Mouse (Mus musculus): ENCODE data around the gene Kri1. TPM values are rescaled to one million over a fixed set of nuclear protein-coding genes. Genes with fewer than 3 reads are reported as not detected.
A peak's percentile ranks its signal among the peaks of the same experiment; 100 is the strongest.
"Not testable (repeated sequence)": the region's sequence is repeated elsewhere in the genome, so short reads cannot be mapped to it uniquely, and the experiment has no call there.

Kri1 gene
- polyA plus RNA-seq, 1 experiment from 2014 or later, result 15.0 TPM

GRCm38 (mm10) chr9:21264272-21264999 lies 23.3 kb downstream of the Kri1 start:
- DNase-seq (ENCODE audit: low spot score) (no peak), ATAC-seq (ENCODE audit: insufficient read depth, low FRiP score, low TSS enrichment) (0 out of 2 replicates have a peak, but pooled peaks have one; percentile 20)
- H3K9ac ChIP-seq (ENCODE audit: low read length), result peak overlapping the region; percentile 45
- no peaks in the 10 kb centered on the region for H3K9me3 ChIP-seq (ENCODE audit: control insufficient read depth, low read length)
- H3K27me3 ChIP-seq (ENCODE audit: control insufficient read depth, insufficient read depth, low read length), result no peaks in the 10 kb centered on the region
- no peaks in the 10 kb centered on the region; the same call in 1 of the 2 replicates for H3K36me3 ChIP-seq (ENCODE audit: control insufficient read depth, insufficient read depth, low read length)
- peak overlapping the region; percentile 58 for H3K27ac ChIP-seq (ENCODE audit: low read depth, low read length)
- 18% methylated on average over 17 of the region's 17 CpGs for WGBS
- H3K4me2 ChIP-seq (ENCODE audit: low read depth), result peak overlapping the region; percentile 56
- peak overlapping the region; percentile 81 for H3K4me3 ChIP-seq (ENCODE audit: low read depth, low read length)
- H3K4me1 ChIP-seq (ENCODE audit: control insufficient read depth, insufficient read depth, low read length), result peaks cover 10% of the 10 kb centered on the region; the same call in 1 of the 2 replicates

GRCm38 (mm10) chr9:21261831-21262230 lies 25.9 kb downstream of the Kri1 start:
- no peak overlapping the region for H3K9ac ChIP-seq (ENCODE audit: low read length)
- 79% methylated on average over 2 of the region's 2 CpGs for WGBS
- H3K27me3 ChIP-seq (ENCODE audit: control insufficient read depth, insufficient read depth, low read length), result no peaks in the 10 kb centered on the region
- DNase-seq (ENCODE audit: low spot score) (no peak), ATAC-seq (ENCODE audit: insufficient read depth, low FRiP score, low TSS enrichment) (no peak)
- H3K4me1 ChIP-seq (ENCODE audit: control insufficient read depth, insufficient read depth, low read length), result peaks cover 10% of the 10 kb centered on the region; the same call in 1 of the 2 replicates
- H3K4me3 ChIP-seq (ENCODE audit: low read depth, low read length), result no peak overlapping the region
- no peaks in the 10 kb centered on the region for H3K36me3 ChIP-seq (ENCODE audit: control insufficient read depth, insufficient read depth, low read length)
- H3K27ac ChIP-seq (ENCODE audit: low read depth, low read length), result no peak overlapping the region
- H3K4me2 ChIP-seq (ENCODE audit: low read depth), result no peak overlapping the region
- H3K9me3 ChIP-seq (ENCODE audit: control insufficient read depth, low read length), result no peaks in the 10 kb centered on the region

GRCm38 (mm10) chr9:21260491-21261040 lies 27.2 kb downstream of the Kri1 start:
- 87% methylated on average over 6 of the region's 6 CpGs for WGBS
- H3K4me3 ChIP-seq (ENCODE audit: low read depth, low read length), result no peak overlapping the region

GRCm38 (mm10) chr9:21256349-21256748 lies 31.4 kb downstream of the Kri1 start:
- not testable (repeated sequence) for H3K4me2 ChIP-seq (ENCODE audit: low read depth); H3K9ac ChIP-seq (ENCODE audit: low read length); H3K4me3 ChIP-seq (ENCODE audit: low read depth, low read length); H3K27me3 ChIP-seq (ENCODE audit: control insufficient read depth, insufficient read depth, low read length); H3K27ac ChIP-seq (ENCODE audit: low read depth, low read length); DNase-seq (ENCODE audit: low spot score); ATAC-seq (ENCODE audit: insufficient read depth, low FRiP score, low TSS enrichment); H3K9me3 ChIP-seq (ENCODE audit: control insufficient read depth, low read length); H3K4me1 ChIP-seq (ENCODE audit: control insufficient read depth, insufficient read depth, low read length); H3K36me3 ChIP-seq (ENCODE audit: control insufficient read depth, insufficient read depth, low read length)
- WGBS, result 74% methylated on average over 4 of the region's 4 CpGs

More at GRCm38 (mm10) chr9:21260491-21261040, 27.2 kb downstream of the Kri1 start:
- ATAC-seq (ENCODE audit: insufficient read depth, low FRiP score, low TSS enrichment) (no peak), DNase-seq (ENCODE audit: low spot score) (no peak)
- H3K36me3 ChIP-seq (ENCODE audit: control insufficient read depth, insufficient read depth, low read length), result no peaks in the 10 kb centered on the region
- H3K9me3 ChIP-seq (ENCODE audit: control insufficient read depth, low read length), result no peaks in the 10 kb centered on the region
- no peak overlapping the region for H3K9ac ChIP-seq (ENCODE audit: low read length)
- peaks cover 4% of the 10 kb centered on the region; the same call in 1 of the 2 replicates for H3K4me1 ChIP-seq (ENCODE audit: control insufficient read depth, insufficient read depth, low read length)
- no peaks in the 10 kb centered on the region for H3K27me3 ChIP-seq (ENCODE audit: control insufficient read depth, insufficient read depth, low read length)
- no peak overlapping the region for H3K4me2 ChIP-seq (ENCODE audit: low read depth)
- H3K27ac ChIP-seq (ENCODE audit: low read depth, low read length), result no peak overlapping the region

- Histone ChIP-seq H3K27ac (ENCODE audit: low read depth, low read length) (no peak overlapping the region), H3K9ac (ENCODE audit: low read length) (no peak overlapping the region), H3K4me2 (ENCODE audit: low read depth) (no peak overlapping the region), H3K27me3 (ENCODE audit: control insufficient read depth, insufficient read depth, low read length) (peaks cover 18% of the 10 kb centered on the region), H3K9me3 (ENCODE audit: control insufficient read depth, low read length) (no peaks in the 10 kb centered on the region), H3K4me3 (ENCODE audit: low read depth, low read length) (no peak overlapping the region), H3K4me1 (ENCODE audit: control insufficient read depth, insufficient read depth, low read length) (no peaks in the 10 kb centered on the region), H3K36me3 (ENCODE audit: control insufficient read depth, insufficient read depth, low read length) (no peaks in the 10 kb centered on the region)
- no peak for DNase-seq (ENCODE audit: low spot score)
- no peak for ATAC-seq (ENCODE audit: insufficient read depth, low FRiP score, low TSS enrichment)
Observed at GRCm38 (mm10) chr9:21254690-21255089, 33.1 kb downstream of the Kri1 start.

GRCm38 (mm10) chr9:21251116-21251735 lies 36.5 kb downstream of the Kri1 start:
- Histone ChIP-seq H3K9me3 (ENCODE audit: control insufficient read depth, low read length) (no peaks in the 10 kb centered on the region), H3K27me3 (ENCODE audit: control insufficient read depth, insufficient read depth, low read length) (peaks cover 48% of the 10 kb centered on the region), H3K4me1 (ENCODE audit: control insufficient read depth, insufficient read depth, low read length) (peaks cover 5% of the 10 kb centered on the region; the same call in 1 of the 2 replicates), H3K4me2 (ENCODE audit: low read depth) (no peak overlapping the region), H3K4me3 (ENCODE audit: low read depth, low read length) (no peak overlapping the region), H3K27ac (ENCODE audit: low read depth, low read length) (no peak overlapping the region), H3K9ac (ENCODE audit: low read length) (no peak overlapping the region), H3K36me3 (ENCODE audit: control insufficient read depth, insufficient read depth, low read length) (no peaks in the 10 kb centered on the region)
- no peak for DNase-seq (ENCODE audit: low spot score)
- ATAC-seq (ENCODE audit: insufficient read depth, low FRiP score, low TSS enrichment), result no peak
- WGBS, result 70% methylated on average over 13 of the region's 13 CpGs

- H3K4me2 ChIP-seq (ENCODE audit: low read depth), result no peak overlapping the region
- no peaks in the 10 kb centered on the region for H3K9me3 ChIP-seq (ENCODE audit: control insufficient read depth, low read length)
- H3K36me3 ChIP-seq (ENCODE audit: control insufficient read depth, insufficient read depth, low read length), result no peaks in the 10 kb centered on the region
- no peak for ATAC-seq (ENCODE audit: insufficient read depth, low FRiP score, low TSS enrichment)
- H3K9ac ChIP-seq (ENCODE audit: low read length), result no peak overlapping the region
- no peak for DNase-seq (ENCODE audit: low spot score)
- peaks cover 55% of the 10 kb centered on the region for H3K27me3 ChIP-seq (ENCODE audit: control insufficient read depth, insufficient read depth, low read length)
- H3K4me3 ChIP-seq (ENCODE audit: low read depth, low read length), result no peak overlapping the region
- 68% methylated on average over 2 of the region's 2 CpGs for WGBS
- H3K4me1 ChIP-seq (ENCODE audit: control insufficient read depth, insufficient read depth, low read length), result peaks cover 5% of the 10 kb centered on the region; the same call in 1 of the 2 replicates
- no peak overlapping the region for H3K27ac ChIP-seq (ENCODE audit: low read depth, low read length)
Observed at GRCm38 (mm10) chr9:21250509-21250908, 37.3 kb downstream of the Kri1 start.

GRCm38 (mm10) chr9:21249629-21250508 lies 37.9 kb downstream of the Kri1 start:
- peaks cover 61% of the 10 kb centered on the region for H3K27me3 ChIP-seq (ENCODE audit: control insufficient read depth, insufficient read depth, low read length)
- no peaks in the 10 kb centered on the region for H3K36me3 ChIP-seq (ENCODE audit: control insufficient read depth, insufficient read depth, low read length)
- WGBS, result 31% methylated on average over 17 of the region's 17 CpGs
- H3K9ac ChIP-seq (ENCODE audit: low read length), result no peak overlapping the region
- no peak overlapping the region for H3K27ac ChIP-seq (ENCODE audit: low read depth, low read length)
- no peak overlapping the region for H3K4me2 ChIP-seq (ENCODE audit: low read depth)
- peaks cover 7% of the 10 kb centered on the region; the same call in 1 of the 2 replicates for H3K4me1 ChIP-seq (ENCODE audit: control insufficient read depth, insufficient read depth, low read length)
- no peak overlapping the region for H3K4me3 ChIP-seq (ENCODE audit: low read depth, low read length)
- no peak for ATAC-seq (ENCODE audit: insufficient read depth, low FRiP score, low TSS enrichment)
- no peaks in the 10 kb centered on the region for H3K9me3 ChIP-seq (ENCODE audit: control insufficient read depth, low read length)
- no peak for DNase-seq (ENCODE audit: low spot score)
